ENCODE assay signal across 10 mouse cellular contexts in the genomic region with DNA sequence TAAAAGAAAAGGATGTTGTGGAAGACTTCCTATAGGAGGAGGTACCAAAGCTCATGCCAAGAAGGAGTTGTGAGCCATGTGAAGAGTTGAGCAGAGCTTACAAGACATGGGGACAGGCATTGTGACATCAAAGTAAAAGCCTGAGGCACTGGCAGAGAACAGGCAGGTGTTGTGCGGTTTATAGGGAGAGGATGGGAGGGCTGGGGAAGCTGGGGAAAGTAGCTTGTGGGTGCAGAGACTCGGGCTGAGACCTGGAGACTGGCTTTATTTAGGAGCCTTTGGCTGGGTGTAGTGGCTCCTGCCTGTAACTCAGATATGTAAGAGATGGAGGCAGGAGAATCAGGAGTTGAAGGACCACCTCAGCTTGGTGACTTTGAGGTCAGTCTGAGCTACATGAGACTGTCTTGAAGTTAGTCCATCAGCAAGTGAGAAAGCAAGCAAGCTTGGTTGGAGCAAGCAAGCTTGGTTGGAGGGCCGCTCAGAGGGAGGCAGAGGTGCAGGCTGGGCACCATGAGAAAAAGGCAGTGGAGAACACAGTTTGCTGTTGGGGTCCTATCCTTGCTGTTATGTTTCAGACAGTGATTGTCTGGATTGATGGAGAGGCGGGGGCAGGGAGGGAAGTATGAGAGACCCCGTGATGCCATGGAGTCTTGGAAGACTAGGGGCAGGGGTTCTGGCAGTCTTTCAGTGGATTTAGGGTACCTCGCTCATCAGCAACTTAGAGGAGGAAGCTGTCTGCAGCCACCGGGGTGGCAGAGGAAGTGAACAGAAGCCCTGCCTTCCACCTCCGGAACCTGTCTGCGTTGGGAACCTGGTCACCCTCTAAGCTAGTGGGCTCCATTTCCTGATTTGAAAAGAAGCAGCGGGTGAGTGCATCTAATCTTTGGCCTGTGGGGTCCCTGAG. TPM values are rescaled to one million over a fixed set of nuclear protein-coding genes. Genes with fewer than 3 reads are reported as not detected.
A peak's percentile ranks its signal among the peaks of the same experiment; 100 is the strongest.
DNase-seq lines count a peak whose midpoint lies in the region; ATAC-seq and TF ChIP-seq lines count a peak whose summit lies in the region.
"Had no signal": no experiment of that assay in that cellular context is flagged by ENCODE, and none has a peak within 500 bp of the region (broad histone marks: within the 10 kb centered on the region; RNA-seq: fewer than 3 reads in every experiment).

Gene Parvg, plus strand, starts transcription at position 61 of the 904 bp plus-strand sequence.

- no peak for DNase-seq in left cerebral cortex, adult 2 months (ENCODE audit: extremely low spot score in 1 of 2, low spot score in 2 of 2)
- no peak for DNase-seq in left cerebral cortex, adult 8-10 months (ENCODE audit: low spot score in 2 of 2)
- DNase-seq in embryonic facial prominence, embryonic 10.5 days (ENCODE audit: low spot score), result no peak
- peak; percentile 64 to 69 for DNase-seq in thymus, postnatal 10 days (ENCODE audit: low spot score in 2 of 2)
- no peak for DNase-seq in embryo, embryonic 9.5 days (ENCODE audit: extremely low spot score)
- DNase-seq: cerebellum, adult 18-20 months; forebrain, postnatal 0 days had no signal

- H3K9ac ChIP-seq in hindbrain, embryonic 12.5 days, result no peak within 1 kb of the TSS
- H3K9ac ChIP-seq: forebrain, postnatal 0 days had no signal

- H3K9me3 ChIP-seq in embryonic facial prominence, embryonic 10.5 days, result no peaks in the 10 kb centered on the region
- no peaks in the 10 kb centered on the region for H3K9me3 ChIP-seq in hindbrain, embryonic 12.5 days (replicated peaks)

- H3K4me3 ChIP-seq in left cerebral cortex, adult 2 months, result no peak within 1 kb of the TSS
- no peak within 1 kb of the TSS for H3K4me3 ChIP-seq in embryonic facial prominence, embryonic 10.5 days
- H3K4me3 ChIP-seq in hindbrain, embryonic 12.5 days, result no peak within 1 kb of the TSS

- 0 out of 2 replicates have a peak, but pooled peaks cover 5% of the 10 kb centered on the region for H3K27me3 ChIP-seq in embryonic facial prominence, embryonic 10.5 days (replicated peaks; ENCODE audit: low read depth, poor library complexity, severe bottlenecking)
- H3K27me3 ChIP-seq in hindbrain, embryonic 12.5 days, result no peaks in the 10 kb centered on the region

- 0 out of 2 replicates have a peak within 1 kb of the TSS, but pooled peaks have one; percentile 44 for H3K27ac ChIP-seq in left cerebral cortex, adult 2 months
- H3K27ac ChIP-seq in embryonic facial prominence, embryonic 10.5 days (replicated peaks), result 0 out of 2 replicates have a peak within 1 kb of the TSS, but pooled peaks have one; percentile 6
- no peak within 1 kb of the TSS for H3K27ac ChIP-seq in hindbrain, embryonic 12.5 days

- TF ChIP-seq CTCF in left cerebral cortex, adult 2 months (IDR thresholded peaks at IDR 0.05), result no peak

- peaks cover 22% of the 10 kb centered on the region for H3K4me1 ChIP-seq in embryonic facial prominence, embryonic 10.5 days
- peaks cover 13% of the 10 kb centered on the region for H3K4me1 ChIP-seq in hindbrain, embryonic 12.5 days

- peak; percentile 68 for ATAC-seq in megakaryocyte, adult 5-6 weeks (ENCODE audit: poor library complexity, severe bottlenecking)
- no peak for ATAC-seq in hindbrain, embryonic 12.5 days (ENCODE audit: low FRiP score)
- ATAC-seq in cerebellum, adult (ENCODE audit: insufficient number of reproducible peaks, low FRiP score, low TSS enrichment), result no peak
- ATAC-seq: forebrain, postnatal 0 days had no signal

- 81% methylated on average over 10 of the region's 10 CpGs for WGBS in embryonic facial prominence, embryonic 10.5 days
- 82% methylated on average over 10 of the region's 10 CpGs for WGBS in hindbrain, embryonic 12.5 days

- no peak within 1 kb of the TSS for H3K4me2 ChIP-seq in hindbrain, embryonic 12.5 days (replicated peaks)

- intact Hi-C loops in left cerebral cortex, adult 2 months (cut with DNase I), result no loop called here

- no peaks in the 10 kb centered on the region for H3K36me3 ChIP-seq in embryonic facial prominence, embryonic 10.5 days (replicated peaks)
- H3K36me3 ChIP-seq in hindbrain, embryonic 12.5 days, result no peaks in the 10 kb centered on the region

RNA-seq across cellular contexts. Expression of gene Parvg, which starts in this region (rescaled TPM):
- total RNA-seq in left cerebral cortex, adult 2 months (2021), result 1 to 10 TPM; 6.8 to 7.1 TPM
- total RNA-seq in left cerebral cortex, adult 8-10 months (2022), result 10 to 100 TPM in 2 of 4 experiments, 1 to 10 TPM in 2; 7.8 to 14.1 (median 10.4) TPM
- polyA plus RNA-seq in embryonic facial prominence, embryonic 10.5 days (2016; fragmentation: Nextera tagmentation; extraction: Ambion mirVana), result 0.70 and 1.0 TPM in 2 replicates
- 54.9 and 59.6 TPM in 2 replicates for total RNA-seq in megakaryocyte, adult 5-6 weeks (2015)
- 147 and 225 TPM in 2 replicates for total RNA-seq in megakaryocyte, adult 5-6 weeks (2017)
- polyA plus RNA-seq in hindbrain, embryonic 12.5 days (2016; fragmentation: Nextera tagmentation; extraction: Ambion mirVana), result 1.1 and 1.5 TPM in 2 replicates

Comparison
In these comparisons a context has a peak if more than half of its experiments do, and no peak if none do; other contexts are left out.
1. DNase-seq: peak in thymus, postnatal 10 days (2 of 2); none in left cerebral cortex, adult 2 months (0 of 2), left cerebral cortex, adult 8-10 months (0 of 2), embryonic facial prominence, embryonic 10.5 days (single experiment) and embryo, embryonic 9.5 days (single experiment).